Mouse (Mus musculus): Measurements from ENCODE around the gene Slc16a5.
A peak's percentile ranks its signal among the peaks of the same experiment; 100 is the strongest.
"Not testable (repeated sequence)": the region's sequence is repeated elsewhere in the genome, so short reads cannot be mapped to it uniquely, and the experiment has no call there.

The Slc16a5 gene

DNA sequence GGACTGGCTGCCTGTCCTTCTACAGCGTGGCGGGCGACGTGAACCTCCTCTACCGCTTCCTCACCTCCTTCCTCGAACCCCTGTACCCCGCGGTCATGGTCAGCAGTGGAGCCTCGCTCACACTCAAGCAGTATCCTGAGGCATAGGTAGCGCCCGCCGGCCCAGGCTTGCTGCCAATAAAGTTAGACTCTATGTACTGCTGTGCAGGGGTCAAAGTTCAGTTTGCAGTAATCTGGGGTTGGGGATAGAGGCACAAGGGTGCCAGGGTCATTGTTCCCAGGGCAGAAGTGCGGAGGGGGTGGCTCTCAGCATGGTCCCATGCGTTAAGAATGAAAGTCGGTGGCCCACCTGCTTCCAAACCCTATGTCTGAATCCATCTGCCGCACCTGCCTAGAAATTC, 14.2 kb upstream of the Slc16a5 start:
- no peak for DNase-seq

GRCm38 (mm10) chr11:115448998-115449397, 13.3 kb upstream of the Slc16a5 start:
- no peak for DNase-seq

- no peak for DNase-seq
Measured at GRCm38 (mm10) chr11:115450176-115450575, 12.1 kb upstream of the Slc16a5 start.

DNA sequence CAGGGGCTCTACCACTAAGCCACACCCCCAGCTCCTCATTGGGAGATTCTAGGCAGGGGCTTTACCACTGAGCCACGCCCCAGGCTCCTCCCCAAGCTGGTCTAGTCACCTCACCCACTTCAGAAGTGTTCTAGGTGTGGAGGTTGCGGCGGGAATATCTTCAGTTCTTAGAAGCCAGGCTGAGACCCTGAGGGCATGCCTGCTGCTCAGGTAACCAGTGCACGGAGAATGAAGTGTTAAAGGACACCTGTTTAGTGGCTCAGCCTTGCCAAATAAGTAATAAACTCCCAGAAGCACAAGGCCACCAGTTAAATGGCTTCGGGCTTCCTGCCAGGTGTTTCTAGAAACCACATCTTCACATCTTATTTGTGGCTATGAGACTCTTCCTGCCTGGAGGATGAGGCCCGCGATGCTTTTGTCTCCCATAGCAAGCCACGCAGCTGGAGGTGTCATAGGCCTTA, 10.5 kb upstream of the Slc16a5 start:
- no peak for DNase-seq

DNA sequence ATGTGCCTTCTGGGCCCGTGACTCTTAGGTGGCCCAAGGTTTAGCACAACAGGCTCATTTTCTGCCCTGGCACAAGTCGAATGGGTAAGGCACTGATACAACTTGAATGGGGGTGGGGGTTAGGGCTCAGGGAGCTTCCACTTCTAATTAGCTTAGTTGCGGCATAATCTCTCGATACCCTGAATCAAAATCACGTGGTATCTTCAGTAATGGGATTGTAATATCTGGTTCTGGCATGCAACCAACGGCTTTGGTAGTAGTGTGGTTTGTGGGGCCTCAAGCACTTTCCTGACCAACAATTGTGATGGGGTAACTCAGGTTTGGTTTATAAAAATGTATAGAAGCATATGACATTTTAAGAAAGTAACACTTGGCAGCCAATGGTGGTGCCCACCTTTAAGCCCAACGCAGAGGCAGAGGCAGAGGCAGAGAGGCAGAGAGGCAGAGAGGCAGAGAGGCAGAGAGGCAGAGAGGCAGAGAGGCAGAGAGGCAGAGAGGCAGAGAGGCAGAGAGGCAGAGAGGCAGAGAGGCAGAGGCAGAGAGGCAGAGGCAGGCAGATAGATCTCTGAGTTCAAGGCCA, 9.9 kb upstream of the Slc16a5 start:
- no peak for DNase-seq

DNA sequence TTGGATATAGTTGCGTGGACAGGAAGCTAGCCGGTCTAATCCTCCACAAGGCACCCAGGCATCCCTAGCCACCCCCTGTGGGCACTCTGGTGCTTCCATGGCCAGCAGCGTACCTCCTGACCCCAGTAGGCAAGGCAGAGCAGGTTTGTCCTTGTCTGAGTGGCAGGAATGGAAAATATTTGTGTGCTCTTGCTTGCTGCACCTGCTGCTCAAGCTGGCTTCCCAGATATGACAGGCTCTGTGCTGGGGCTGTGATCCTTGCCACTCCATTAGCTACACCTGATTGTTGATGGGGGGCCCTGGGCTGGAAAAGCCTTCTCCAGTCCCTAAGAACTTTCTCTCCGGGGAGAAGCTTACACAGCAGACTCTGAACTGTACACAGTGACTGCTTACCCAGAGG, 9.0 kb upstream of the Slc16a5 start:
- DNase-seq, result no peak

- DNase-seq, result not testable (repeated sequence)
Measured at GRCm38 (mm10) chr11:115454822-115455221, 7.5 kb upstream of the Slc16a5 start.

DNA sequence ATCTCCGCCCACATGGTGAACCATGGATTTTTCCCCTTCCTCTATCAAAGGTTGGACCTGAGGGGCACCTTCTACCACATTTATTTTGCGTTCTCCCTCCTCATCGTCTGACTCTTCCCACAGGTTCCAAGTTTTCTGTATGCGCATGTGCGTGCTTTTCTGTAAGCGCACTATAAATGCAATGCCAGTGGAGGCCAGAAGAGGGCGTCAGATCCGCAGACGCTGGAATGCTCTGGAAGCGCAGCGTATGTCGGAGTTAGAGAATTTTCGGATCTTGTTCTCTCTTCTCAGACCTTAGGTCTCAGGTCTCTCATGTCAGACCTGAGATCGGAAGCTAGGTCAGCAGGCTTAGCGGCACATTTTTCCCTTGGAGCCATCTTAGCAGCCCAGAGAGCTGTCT, 6.7 kb upstream of the Slc16a5 start:
- DNase-seq, result no peak

DNA sequence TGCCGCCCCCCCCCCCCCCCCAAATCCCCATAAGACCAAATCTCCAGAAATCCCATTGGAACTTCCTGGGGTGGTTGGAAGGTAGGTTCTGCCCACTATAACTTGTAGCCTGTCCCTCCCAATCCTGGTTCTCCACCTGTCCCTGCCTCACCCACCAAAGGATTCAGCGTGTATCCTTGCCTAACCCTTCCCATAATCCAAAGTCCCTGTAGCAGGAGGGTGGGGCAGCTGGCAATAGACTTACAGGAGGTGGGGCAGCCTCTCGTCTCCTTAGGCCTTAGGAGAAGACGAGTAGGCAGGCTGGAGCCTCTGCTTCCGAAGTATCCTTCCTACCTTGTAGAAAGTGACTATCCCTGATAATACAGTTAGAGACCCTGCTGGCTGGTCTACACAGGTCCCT, 6.1 kb upstream of the Slc16a5 start:
- no peak for DNase-seq

- no peak for DNase-seq
Measured at GRCm38 (mm10) chr11:115457405-115457804, 4.9 kb upstream of the Slc16a5 start.

DNA sequence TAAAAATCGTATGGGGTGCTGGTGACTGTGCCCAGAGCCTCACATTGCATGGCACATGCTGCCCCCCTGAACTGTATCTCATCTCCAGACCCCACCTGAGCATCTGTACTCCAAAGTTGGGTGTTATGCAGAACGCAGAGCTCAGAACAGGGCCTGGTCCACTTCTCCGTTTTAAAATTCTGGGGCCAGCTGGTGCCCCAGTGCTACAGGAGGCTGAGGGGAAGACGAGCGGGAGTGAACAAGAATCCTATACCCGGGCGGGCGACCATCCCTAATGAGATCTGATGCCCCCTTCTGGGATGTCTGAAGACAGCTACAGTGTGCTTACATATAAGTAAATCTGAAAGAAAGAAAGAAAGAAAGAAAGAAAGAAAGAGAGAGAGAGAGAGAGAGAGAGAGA, 1.3 kb upstream of the Slc16a5 start:
- DNase-seq, result no peak

DNA sequence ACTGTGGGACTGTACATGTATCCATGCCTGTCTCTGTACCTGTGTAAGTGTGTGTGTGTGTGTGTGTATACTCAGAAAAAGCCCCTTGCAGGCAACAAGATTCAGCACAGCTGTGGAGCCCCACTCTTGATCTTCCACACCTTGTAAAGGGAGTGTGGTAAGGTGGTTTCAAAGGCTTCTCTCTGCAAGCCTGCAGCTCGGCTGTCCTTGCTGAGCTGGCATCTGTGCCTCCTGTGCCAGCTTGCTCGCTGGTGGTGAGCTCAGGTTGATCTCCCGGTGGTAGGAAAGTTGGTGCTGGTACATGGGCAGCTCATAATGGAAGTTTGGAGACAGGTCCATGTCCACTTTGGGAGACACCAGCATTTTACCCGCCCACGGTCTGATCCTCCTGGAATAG, 430 bp upstream of the Slc16a5 start:
- no peak for DNase-seq

DNA sequence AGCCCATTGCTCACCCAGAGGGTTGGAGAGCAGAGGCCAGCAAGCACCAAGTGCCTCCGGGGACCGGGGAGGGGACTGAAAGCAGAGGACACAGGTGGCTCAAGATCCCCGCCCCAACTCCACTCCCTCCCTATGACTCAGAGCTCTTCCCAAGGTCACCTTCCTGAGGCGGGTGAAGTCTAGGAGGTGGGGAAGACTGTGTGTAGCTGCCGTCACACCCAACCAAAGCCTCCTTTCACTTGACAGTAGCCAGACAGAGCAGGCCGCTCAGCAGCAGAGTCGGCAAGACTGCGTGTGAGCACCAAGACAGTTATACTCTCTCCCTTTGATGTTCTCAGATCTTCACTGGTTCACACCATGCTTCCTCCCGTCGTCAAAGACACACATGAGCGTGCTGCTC, 1.1 kb downstream of the Slc16a5 start:
- DNase-seq, result no peak

GRCm38 (mm10) chr11:115464851-115465250, 2.6 kb downstream of the Slc16a5 start:
- no peak for DNase-seq

DNA sequence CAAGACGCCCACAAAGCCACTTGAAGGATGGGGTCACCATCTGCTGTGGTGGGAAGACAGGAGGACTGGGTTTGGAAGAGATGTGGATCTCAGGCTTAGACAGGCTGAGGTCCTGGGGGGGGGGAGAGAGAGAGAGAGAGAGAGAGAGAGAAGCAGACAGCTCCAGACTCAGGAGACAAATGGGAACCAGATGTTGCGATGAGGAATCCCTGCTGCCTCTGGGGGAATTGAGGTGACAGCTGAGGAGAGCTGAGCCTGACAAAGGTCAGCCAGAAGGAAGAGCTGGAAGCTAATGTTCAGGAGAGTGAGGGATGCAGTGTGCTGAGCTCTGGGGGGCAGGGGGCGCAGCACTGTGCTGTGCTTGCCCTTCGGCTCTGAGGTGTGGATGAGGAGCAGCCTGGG, 4.9 kb downstream of the Slc16a5 start:
- DNase-seq, result no peak

DNA sequence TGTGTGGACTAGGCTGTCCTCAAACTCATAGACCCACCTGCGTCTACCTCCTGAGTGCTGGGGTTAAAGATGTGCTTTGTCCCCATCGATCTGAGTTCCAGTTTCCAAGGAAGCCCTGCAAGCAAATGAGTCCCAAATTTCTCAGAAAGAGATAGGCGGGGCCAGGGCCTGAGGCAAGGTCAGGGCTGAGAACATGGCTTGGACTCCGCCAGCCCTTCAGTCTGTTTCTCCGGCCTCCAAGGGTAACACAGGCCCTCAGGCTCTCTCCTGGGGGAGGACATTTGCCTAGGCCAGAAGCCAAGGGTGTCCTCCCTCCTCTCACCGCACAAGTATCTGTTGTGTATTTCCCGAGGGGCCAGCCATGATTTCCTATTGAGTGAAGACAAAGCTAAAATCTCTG, 9.9 kb downstream of the Slc16a5 start:
- no peak for DNase-seq

DNA sequence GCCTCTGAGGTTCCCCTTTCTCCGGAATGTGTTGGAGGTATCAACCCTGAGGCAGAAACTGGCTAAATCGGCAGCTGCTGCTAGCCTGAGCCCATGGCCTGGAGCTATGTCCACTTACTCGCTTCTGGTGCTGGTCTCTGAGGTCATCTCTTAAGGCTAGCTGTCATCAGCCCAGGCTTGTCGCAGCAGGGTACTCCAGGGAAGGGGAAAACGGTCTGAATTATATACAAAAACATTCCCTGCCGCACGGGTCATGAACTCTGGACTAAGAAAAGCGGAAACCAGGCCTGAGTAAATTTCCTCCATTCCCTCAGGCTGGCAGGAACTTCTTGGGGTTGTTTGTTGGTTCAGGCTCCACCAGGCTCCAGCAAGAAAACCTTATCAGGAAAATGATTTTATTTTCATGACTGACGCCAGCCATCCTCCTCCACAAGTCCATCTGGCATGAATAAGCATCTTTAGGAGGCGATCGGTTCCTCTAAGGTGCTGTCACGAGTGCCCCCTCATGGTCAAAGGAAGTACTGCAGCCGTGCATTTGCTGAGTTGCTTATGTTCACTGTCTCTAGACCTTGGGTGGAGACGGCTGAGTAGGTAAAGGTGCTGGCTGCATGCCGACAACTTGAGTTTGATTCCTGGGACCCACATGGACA, 11.5 kb downstream of the Slc16a5 start:
- DNase-seq, result peak; percentile 94

DNA sequence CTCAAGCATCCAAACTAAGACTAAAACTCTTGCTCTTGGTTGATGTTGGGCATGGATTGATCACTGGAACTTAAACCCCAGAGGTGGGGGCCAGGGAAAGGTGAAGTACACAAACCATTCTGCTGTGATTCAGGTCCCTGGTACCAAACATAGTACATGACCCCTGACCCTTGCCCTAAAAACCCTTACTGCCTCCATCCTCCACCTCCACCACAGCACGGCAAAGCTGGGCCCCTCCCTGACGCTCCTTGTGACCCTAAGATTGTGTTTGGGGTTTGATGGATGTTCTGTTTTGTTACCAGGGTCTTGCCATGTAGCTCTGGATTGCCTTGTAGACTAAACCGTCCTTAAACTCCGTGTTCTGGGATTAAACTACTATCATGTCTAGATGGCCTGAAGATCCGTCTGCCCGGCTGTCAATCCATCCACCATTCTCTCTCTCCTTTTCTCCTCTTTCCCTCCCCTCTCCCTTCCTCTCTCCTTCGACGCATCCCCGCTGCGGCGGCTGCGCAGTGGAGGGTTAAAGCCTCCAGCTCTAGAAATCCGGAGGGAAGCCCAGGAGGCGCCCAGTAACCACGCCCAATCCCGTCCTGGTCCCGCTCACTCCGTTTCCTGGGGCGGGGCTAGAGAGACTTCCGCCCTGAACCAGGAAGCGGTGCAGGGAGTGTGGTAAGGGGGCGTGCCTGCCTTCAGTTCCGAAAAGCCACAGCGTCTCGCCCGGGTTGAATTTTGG, 12.9 kb downstream of the Slc16a5 start, which contains the start of gene Armc7:
Armc7 (plus strand) TSS at position 643 of the 733 bp plus-strand sequence.
- peak; percentile 97 for DNase-seq

DNA sequence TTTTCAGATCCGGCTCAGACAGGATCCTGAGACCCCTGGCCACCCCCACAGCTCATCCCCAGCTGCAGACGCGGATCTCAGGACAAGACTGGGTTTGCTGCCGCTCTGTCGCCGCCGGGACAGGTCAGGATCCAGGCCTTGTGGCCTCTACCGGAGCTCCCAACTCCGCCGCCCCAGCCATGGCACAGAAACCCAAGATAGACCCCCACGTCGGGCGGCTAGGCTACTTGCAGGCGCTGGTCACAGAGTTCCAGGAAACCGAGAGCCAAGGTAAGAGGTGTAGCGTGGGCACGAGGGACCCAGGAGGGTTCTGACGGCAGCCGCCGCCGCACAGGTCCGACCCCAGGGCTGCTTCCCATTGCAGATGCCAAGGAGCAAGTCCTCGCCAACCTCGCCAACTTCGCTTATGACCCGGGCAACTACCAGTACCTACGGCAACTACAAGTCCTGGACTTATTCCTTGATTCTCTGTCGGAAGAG, 13.5 kb downstream of the Slc16a5 start:
- no peak for DNase-seq

DNA sequence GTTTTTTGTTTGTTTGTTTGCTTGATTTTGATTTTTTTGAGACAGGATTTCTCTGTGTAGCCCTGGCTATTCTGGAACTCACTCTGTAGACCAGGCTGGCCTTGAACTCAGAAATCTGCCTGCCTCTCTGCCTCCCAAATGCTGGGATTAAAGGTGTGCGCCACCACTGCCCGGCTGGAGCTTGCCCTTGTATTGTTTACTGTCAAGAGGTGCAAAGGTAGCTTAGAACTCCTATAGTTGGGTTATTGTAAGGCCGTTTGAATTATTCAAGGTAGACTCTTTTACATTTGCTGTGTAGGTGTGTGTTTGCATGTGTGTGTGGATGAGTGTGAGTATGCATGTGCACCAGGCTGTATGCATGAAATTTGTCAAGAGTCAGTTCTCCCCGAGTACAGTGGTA, 14.4 kb downstream of the Slc16a5 start:
- DNase-seq, result not testable (repeated sequence)

DNA sequence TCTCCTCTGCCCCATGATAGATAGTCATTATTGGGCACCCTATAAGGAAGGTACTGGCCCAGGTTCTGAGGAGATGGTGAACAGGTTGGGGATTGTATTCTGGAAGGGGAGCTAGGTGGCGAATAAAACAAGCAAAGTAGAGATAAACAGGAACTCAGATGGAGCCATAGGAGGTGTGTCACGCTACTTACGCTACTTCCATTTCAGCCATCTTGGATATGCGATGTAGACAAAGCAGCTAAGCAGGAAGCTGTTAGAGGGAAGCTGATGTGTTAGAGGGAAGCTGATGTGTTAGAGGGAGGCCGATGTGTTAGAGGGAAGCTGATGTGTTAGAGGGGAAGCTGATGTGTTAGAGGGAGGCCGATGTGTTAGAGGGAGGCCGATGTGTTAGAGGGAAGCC, 15.1 kb downstream of the Slc16a5 start:
- not testable (repeated sequence) for DNase-seq

DNA sequence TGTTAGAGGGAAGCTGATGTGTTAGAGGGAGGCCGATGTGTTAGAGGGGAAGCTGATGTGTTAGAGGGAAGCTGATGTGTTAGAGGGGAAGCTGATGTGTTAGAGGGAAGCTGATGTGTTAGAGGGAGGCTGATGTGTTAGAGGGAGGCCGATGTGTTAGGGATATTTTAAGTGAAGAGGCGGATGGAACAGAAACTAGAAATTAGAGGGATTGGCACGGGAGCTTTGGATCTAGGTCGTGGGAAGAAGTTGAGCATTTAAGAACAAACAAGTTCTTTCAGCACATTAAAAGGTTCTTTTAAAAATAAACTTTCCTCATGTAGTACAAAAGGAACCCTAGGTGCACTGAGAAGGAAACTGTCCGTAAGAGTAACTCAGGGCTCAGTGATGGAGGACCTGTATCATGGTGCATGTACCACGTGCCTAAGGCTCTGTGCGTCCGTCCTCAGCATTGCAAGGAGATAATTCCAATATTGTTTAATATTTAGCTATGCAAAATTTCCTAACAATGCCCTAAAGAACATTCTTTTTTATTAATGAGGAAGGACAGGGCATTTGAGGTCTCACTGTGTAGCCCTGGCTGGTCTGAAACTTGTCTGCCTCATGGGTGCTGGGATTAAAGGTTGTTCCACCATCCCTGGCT, 16.1 kb downstream of the Slc16a5 start:
- DNase-seq, result no peak

DNA sequence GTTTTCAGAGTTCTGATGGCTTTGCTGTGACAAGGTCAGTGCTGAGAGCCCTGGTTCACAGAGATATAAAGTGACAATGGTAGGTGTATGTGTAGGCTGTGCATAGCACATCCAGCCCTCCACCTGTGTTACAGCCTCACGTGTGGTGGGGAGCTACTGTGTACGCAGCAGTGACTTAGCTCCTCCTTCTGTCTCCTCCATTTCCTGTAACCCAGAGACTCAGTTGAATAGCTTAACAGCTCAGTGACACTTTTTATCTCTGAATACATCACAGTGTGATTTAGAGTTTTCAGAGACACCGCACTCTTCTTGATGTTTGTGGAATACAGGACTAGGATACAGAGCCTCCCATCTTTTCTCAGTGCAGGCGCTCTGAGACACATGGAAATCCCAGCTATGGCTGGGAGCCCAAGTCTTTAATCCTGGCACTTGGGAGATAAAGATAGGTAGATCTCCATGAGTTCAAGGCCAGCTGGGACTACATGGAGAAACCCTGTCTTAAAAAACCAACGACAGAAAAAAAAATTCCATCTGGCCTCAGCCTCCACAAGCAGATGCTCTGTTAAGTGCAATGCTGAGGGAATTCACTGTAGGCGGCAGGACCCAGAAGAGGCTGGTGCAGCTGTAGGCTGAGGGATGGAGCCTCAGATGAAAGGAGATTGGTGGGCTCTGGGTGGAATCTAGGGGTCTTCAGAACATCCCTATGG, 19.4 kb downstream of the Slc16a5 start:
- DNase-seq, result peak; percentile 81

Measured in right cerebral cortex, adult 18-20 months (tissue).